Mouse (Mus musculus) lung, embryonic 14.5 days (tissue): ENCODE data around the gene Xpc. TPM values are rescaled to one million over a fixed set of nuclear protein-coding genes. Genes with fewer than 3 reads are reported as not detected.

Experiments
- ATAC-seq: fragments of 200-750 bp; cut with Nextera tagmentation; 2 replicates; pipeline ENCODE4 v1.8.0; 2017; ENCODE audit warnings: mild to moderate bottlenecking, moderate TSS enrichment, moderate library complexity; ENCODE audit not compliant: insufficient read depth
- DNase-seq: peaks from one replicate; pipeline ENCODE4 v3.0.0-alpha.2; 2015
- H3K27ac ChIP-seq: fragments of 300-500 bp; sonication (generic); 2 replicates; pipeline ENCODE4 v1.5.1; 2014; ENCODE audit warnings: low read depth, mild to moderate bottlenecking, moderate library complexity
- H3K27me3 ChIP-seq: fragments of 300-500 bp; sonication (generic); 2 replicates; pipeline ENCODE4 v1.6.1; 2014; ENCODE audit warnings: low read length, control low read depth; ENCODE audit not compliant: insufficient read depth
- H3K36me3 ChIP-seq: fragments of 300-500 bp; sonication (generic); 2 replicates; pipeline ENCODE4 v1.6.1; 2014; ENCODE audit warnings: control low read depth; ENCODE audit not compliant: insufficient read depth
- H3K4me1 ChIP-seq: fragments of 300-500 bp; sonication (generic); 2 replicates; pipeline ENCODE4 v1.6.1; 2014; ENCODE audit warnings: antibody characterized with exemption, control low read depth; ENCODE audit not compliant: insufficient read depth
- H3K4me2 ChIP-seq: fragments of 300-500 bp; sonication (generic); 2 replicates; pipeline ENCODE4 v1.6.1; 2014; ENCODE audit warnings: mild to moderate bottlenecking
- H3K4me3 ChIP-seq: fragments of 300-500 bp; sonication (generic); 2 replicates; pipeline ENCODE4 v1.5.1; 2014; ENCODE audit warnings: low read depth, low read length
- H3K9ac ChIP-seq: fragments of 300-500 bp; sonication (generic); 2 replicates; pipeline ENCODE4 v1.6.1; 2014
- H3K9me3 ChIP-seq: fragments of 300-500 bp; sonication (generic); 2 replicates; pipeline ENCODE4 v1.6.1; 2016; ENCODE audit warnings: low read depth, low read length, control low read depth
- CTCF ChIP-seq: IDR thresholded peaks from 2 replicates; pipeline ENCODE4 v1.5.1; 2016; ENCODE audit warnings: antibody characterized with exemption, low read depth
- WGBS: fragments of 180-500 bp; shearing (Covaris S2); extraction: QIAGEN DNeasy Blood & Tissue Kit; methylation state at CpG from one replicate; pipeline ENCODE4 v1.1.7; 2014; 5-methylcytosine and 5-hydroxymethylcytosine counted together
- polyA plus RNA-seq: library from polyadenylated mRNA; unstranded; fragments of >200 nt; fragmentation: Nextera tagmentation; extraction: Ambion mirVana; gene quantifications from 2 replicates; pipeline ENCODE4 v1.2.1, GENCODE M21; 2014

Gene Xpc
- polyA plus RNA-seq, 1 experiment from 2014 or later: 15.4 TPM

GRCm38 (mm10) chr6:91488496-91489212 is 27.0 kb downstream of the Xpc start:
- no peak overlapping the region for H3K27ac ChIP-seq
- TF ChIP-seq CTCF: no peak
- DNase-seq: peak; percentile 26
- H3K4me1 ChIP-seq: no peaks in the 10 kb centered on the region
- ATAC-seq: no peak
- H3K27me3 ChIP-seq: no peaks in the 10 kb centered on the region
- no peaks in the 10 kb centered on the region for H3K9me3 ChIP-seq
- H3K36me3 ChIP-seq: peaks cover 83% of the 10 kb centered on the region
- 68% methylated on average over 9 of the region's 9 CpGs for WGBS
- H3K9ac ChIP-seq: no peak overlapping the region
- H3K4me2 ChIP-seq: no peak overlapping the region
- H3K4me3 ChIP-seq: no peak overlapping the region

GRCm38 (mm10) chr6:91486736-91487453 is 28.8 kb downstream of the Xpc start:
- peaks cover 88% of the 10 kb centered on the region for H3K36me3 ChIP-seq
- H3K4me1 ChIP-seq: no peaks in the 10 kb centered on the region
- H3K27ac ChIP-seq: no peak overlapping the region
- no peak for TF ChIP-seq CTCF
- no peaks in the 10 kb centered on the region for H3K9me3 ChIP-seq
- H3K4me2 ChIP-seq: no peak overlapping the region
- DNase-seq: no peak
- no peak overlapping the region for H3K9ac ChIP-seq
- no peaks in the 10 kb centered on the region for H3K27me3 ChIP-seq
- no peak; the same call in 1 of the 2 replicates for ATAC-seq
- 92% methylated on average over 15 of the region's 15 CpGs for WGBS
- H3K4me3 ChIP-seq: no peak overlapping the region

GRCm38 (mm10) chr6:91483371-91483770 is 32.3 kb downstream of the Xpc start:
- WGBS: 88% methylated on average over 2 of the region's 2 CpGs
- no peak for ATAC-seq

GRCm38 (mm10) chr6:91476541-91476940 is 39.1 kb downstream of the Xpc start:
- peaks cover 7% of the 10 kb centered on the region; the same call in 1 of the 2 replicates for H3K4me1 ChIP-seq
- peaks cover 54% of the 10 kb centered on the region for H3K36me3 ChIP-seq
- WGBS: 96% methylated on average over 2 of the region's 2 CpGs
- no peaks in the 10 kb centered on the region for H3K27me3 ChIP-seq
- H3K9me3 ChIP-seq: no peaks in the 10 kb centered on the region
- DNase-seq: no peak
- H3K4me2 ChIP-seq: no peak overlapping the region
- H3K9ac ChIP-seq: no peak overlapping the region
- ATAC-seq: no peak
- H3K4me3 ChIP-seq: no peak overlapping the region
- no peak for TF ChIP-seq CTCF
- no peak overlapping the region for H3K27ac ChIP-seq

More at GRCm38 (mm10) chr6:91483371-91483770, 32.3 kb downstream of the Xpc start:
- H3K4me2 ChIP-seq: no peak overlapping the region
- H3K36me3 ChIP-seq: peaks cover 100% of the 10 kb centered on the region
- no peak overlapping the region for H3K9ac ChIP-seq
- H3K27me3 ChIP-seq: no peaks in the 10 kb centered on the region
- TF ChIP-seq CTCF: no peak
- H3K4me1 ChIP-seq: no peaks in the 10 kb centered on the region
- no peak overlapping the region for H3K4me3 ChIP-seq
- H3K9me3 ChIP-seq: no peaks in the 10 kb centered on the region
- no peak for DNase-seq
- no peak overlapping the region for H3K27ac ChIP-seq

- H3K27ac ChIP-seq: no peak overlapping the region
These were observed 41.1 kb downstream of the Xpc start for GRCm38 (mm10) chr6:91474441-91475190.

GRCm38 (mm10) chr6:91473805-91474440 is 41.8 kb downstream of the Xpc start:
- Histone ChIP-seq H3K36me3 (peaks cover 34% of the 10 kb centered on the region), H3K4me3 (peak overlapping the region; percentile 83), H3K4me1 (peaks cover 7% of the 10 kb centered on the region; the same call in 1 of the 2 replicates), H3K9me3 (no peaks in the 10 kb centered on the region), H3K4me2 (peak overlapping the region; percentile 88), H3K9ac (peak overlapping the region; percentile 83), H3K27ac (peak overlapping the region; percentile 67; the same call in 1 of the 2 replicates), H3K27me3 (no peaks in the 10 kb centered on the region)
- peak; percentile 50 for ATAC-seq
- under 1% methylated on average over 27 of the region's 27 CpGs for WGBS
- TF ChIP-seq CTCF: no peak
- DNase-seq: no peak

More at GRCm38 (mm10) chr6:91474441-91475190, 41.1 kb downstream of the Xpc start:
- H3K36me3 ChIP-seq: peaks cover 35% of the 10 kb centered on the region
- H3K9ac ChIP-seq: peak overlapping the region; percentile 83
- no peak for ATAC-seq
- TF ChIP-seq CTCF: no peak
- WGBS: 49% methylated on average over 9 of the region's 9 CpGs
- H3K27me3 ChIP-seq: no peaks in the 10 kb centered on the region
- peak overlapping the region; percentile 83 for H3K4me3 ChIP-seq
- no peak for DNase-seq
- no peaks in the 10 kb centered on the region for H3K9me3 ChIP-seq
- H3K4me2 ChIP-seq: peak overlapping the region; percentile 88
- peaks cover 7% of the 10 kb centered on the region; the same call in 1 of the 2 replicates for H3K4me1 ChIP-seq
